Comparison of ENCODE assay signal across 25 mouse cellular contexts in genomic region chr10:103145769-103146379, GRCm38 (mm10).
DNase-seq lines count a peak whose midpoint lies in the region; ATAC-seq and TF ChIP-seq lines count a peak whose summit lies in the region.
"Had no signal": no experiment of that assay in that cellular context is flagged by ENCODE, and none has a peak within 500 bp of the region (broad histone marks: within the 10 kb centered on the region; RNA-seq: fewer than 3 reads in every experiment).

No protein-coding gene starts in this region.

- no peak overlapping the region for H3K4me3 ChIP-seq in heart, postnatal 0 days (ENCODE audit: low read depth, low read length)
- no peak overlapping the region for H3K4me3 ChIP-seq in intestine, embryonic 15.5 days (replicated peaks)
- no peak overlapping the region for H3K4me3 ChIP-seq in hindbrain, embryonic 12.5 days
- H3K4me3 ChIP-seq in thymus, adult 2 months (ENCODE audit: control insufficient read depth, insufficient read depth, low read length), result no peak overlapping the region
- H3K4me3 ChIP-seq: embryonic facial prominence, embryonic 15.5 days; heart, adult 2 months; limb, embryonic 13.5 days; liver, embryonic 12.5 days; megakaryocyte, embryonic 14.5 days; midbrain, embryonic 15.5 days; neural tube, embryonic 13.5 days had no signal

- H3K27me3 ChIP-seq in heart, postnatal 0 days (ENCODE audit: control insufficient read depth, insufficient read depth, low read length), result no peaks in the 10 kb centered on the region
- H3K27me3 ChIP-seq in intestine, embryonic 15.5 days (replicated peaks), result no peaks in the 10 kb centered on the region
- no peaks in the 10 kb centered on the region for H3K27me3 ChIP-seq in hindbrain, embryonic 12.5 days
- no peaks in the 10 kb centered on the region for H3K27me3 ChIP-seq in thymus, adult 2 months (ENCODE audit: control insufficient read depth, insufficient read depth, low read length)
- H3K27me3 ChIP-seq: embryonic facial prominence, embryonic 15.5 days; limb, embryonic 13.5 days; liver, embryonic 12.5 days; megakaryocyte, embryonic 14.5 days; midbrain, embryonic 15.5 days had no signal

- no peaks in the 10 kb centered on the region for H3K4me1 ChIP-seq in heart, postnatal 0 days (ENCODE audit: control insufficient read depth, insufficient read depth)
- no peaks in the 10 kb centered on the region for H3K4me1 ChIP-seq in intestine, embryonic 15.5 days (replicated peaks)
- no peaks in the 10 kb centered on the region for H3K4me1 ChIP-seq in hindbrain, embryonic 12.5 days
- H3K4me1 ChIP-seq in thymus, adult 2 months (replicated peaks; ENCODE audit: control insufficient read depth, insufficient read depth, low read length), result no peaks in the 10 kb centered on the region
- H3K4me1 ChIP-seq: embryonic facial prominence, embryonic 15.5 days; limb, embryonic 13.5 days; liver, embryonic 12.5 days; megakaryocyte, embryonic 14.5 days; midbrain, embryonic 15.5 days; neural tube, embryonic 13.5 days had no signal

- DNase-seq in heart, postnatal 0 days (ENCODE audit: low spot score), result peak; percentile 11
- DNase-seq in heart, adult 9 months (ENCODE audit: low spot score in 2 of 2), result no peak
- DNase-seq in kidney, adult 9 months, result peak; percentile 9
- peak; percentile 55 for DNase-seq in kidney, postnatal 14 days
- DNase-seq in frontal cortex, postnatal 10 days (ENCODE audit: low spot score in 2 of 2), result no peak
- no peak for DNase-seq in thymus, adult 2 months
- DNase-seq: adrenal gland, postnatal 25 days; cerebellum, adult 9-11 months; gastrocnemius, postnatal 36 days; heart, adult 2 months; layer of hippocampus, adult 9-11 months; lung, adult 2 months; retina, postnatal 1 day; right cerebral cortex, postnatal 25 days; spleen, adult 18-20 months had no signal

- TF ChIP-seq CTCF in heart, postnatal 0 days (IDR thresholded peaks at IDR 0.05; ENCODE audit: low read depth), result no peak
- TF ChIP-seq CTCF in thymus, adult 2 months (IDR thresholded peaks at IDR 0.05; ENCODE audit: borderline replicate concordance, control insufficient read depth, extremely low read depth, insufficient read depth, low read length, poor library complexity), result no peak

- TF ChIP-seq EP300 in heart, postnatal 0 days (IDR thresholded peaks at IDR 0.05; ENCODE audit: low read depth), result no peak

- no peak for TF ChIP-seq POLR2A in thymus, adult 2 months (IDR thresholded peaks at IDR 0.05; ENCODE audit: control insufficient read depth, extremely low read depth, insufficient read depth, low read length, poor library complexity)

- no peak overlapping the region for H3K4me2 ChIP-seq in heart, postnatal 0 days (ENCODE audit: low read depth, low read length)
- no peak overlapping the region for H3K4me2 ChIP-seq in intestine, embryonic 15.5 days (replicated peaks)
- no peak overlapping the region for H3K4me2 ChIP-seq in hindbrain, embryonic 12.5 days (replicated peaks)
- H3K4me2 ChIP-seq: embryonic facial prominence, embryonic 15.5 days; limb, embryonic 13.5 days; liver, embryonic 12.5 days; midbrain, embryonic 15.5 days; neural tube, embryonic 13.5 days had no signal

- no peaks in the 10 kb centered on the region for H3K9me3 ChIP-seq in heart, postnatal 0 days (replicated peaks; ENCODE audit: control insufficient read depth, low read length)
- no peaks in the 10 kb centered on the region for H3K9me3 ChIP-seq in intestine, embryonic 15.5 days
- no peaks in the 10 kb centered on the region for H3K9me3 ChIP-seq in hindbrain, embryonic 12.5 days (replicated peaks)
- H3K9me3 ChIP-seq: embryonic facial prominence, embryonic 15.5 days; limb, embryonic 13.5 days; liver, embryonic 12.5 days; megakaryocyte, embryonic 14.5 days; midbrain, embryonic 15.5 days; neural tube, embryonic 13.5 days had no signal

- no peak overlapping the region for H3K27ac ChIP-seq in heart, postnatal 0 days (ENCODE audit: low read depth)
- H3K27ac ChIP-seq in intestine, embryonic 15.5 days, result no peak overlapping the region
- H3K27ac ChIP-seq in hindbrain, embryonic 12.5 days, result no peak overlapping the region
- H3K27ac ChIP-seq in thymus, adult 2 months (ENCODE audit: control insufficient read depth, insufficient read depth, low read length), result no peak overlapping the region
- H3K27ac ChIP-seq: embryonic facial prominence, embryonic 15.5 days; heart, adult 2 months; hindbrain, postnatal 0 days; limb, embryonic 13.5 days; liver, embryonic 12.5 days; midbrain, embryonic 15.5 days; neural tube, embryonic 13.5 days had no signal

- no peak overlapping the region for H3K9ac ChIP-seq in heart, postnatal 0 days (replicated peaks; ENCODE audit: low read depth, low read length)
- H3K9ac ChIP-seq in intestine, embryonic 15.5 days, result no peak overlapping the region
- H3K9ac ChIP-seq in hindbrain, embryonic 12.5 days, result no peak overlapping the region
- H3K9ac ChIP-seq: embryonic facial prominence, embryonic 15.5 days; limb, embryonic 13.5 days; liver, embryonic 12.5 days; midbrain, embryonic 15.5 days; neural tube, embryonic 13.5 days had no signal

- no peaks in the 10 kb centered on the region for H3K36me3 ChIP-seq in heart, postnatal 0 days (replicated peaks; ENCODE audit: control insufficient read depth, insufficient read depth, low read length)
- no peaks in the 10 kb centered on the region for H3K36me3 ChIP-seq in intestine, embryonic 15.5 days
- no peaks in the 10 kb centered on the region for H3K36me3 ChIP-seq in hindbrain, embryonic 12.5 days
- no peaks in the 10 kb centered on the region for H3K36me3 ChIP-seq in thymus, adult 2 months (ENCODE audit: control insufficient read depth, insufficient read depth, low read length)
- H3K36me3 ChIP-seq: embryonic facial prominence, embryonic 15.5 days; limb, embryonic 13.5 days; liver, embryonic 12.5 days; midbrain, embryonic 15.5 days; neural tube, embryonic 13.5 days had no signal

- ATAC-seq in heart, postnatal 0 days (ENCODE audit: insufficient read depth, low read depth), result no peak
- ATAC-seq in intestine, embryonic 15.5 days, result peak; percentile 42; the same call in 1 of the 2 replicates
- no peak for ATAC-seq in hindbrain, embryonic 12.5 days (ENCODE audit: low FRiP score)
- ATAC-seq: forebrain, embryonic 16.5 days; hindbrain, postnatal 0 days; liver, embryonic 12.5 days; midbrain, embryonic 15.5 days had no signal

- 53% methylated on average over 8 of the region's 8 CpGs for WGBS in heart, postnatal 0 days
- 38% methylated on average over 8 of the region's 8 CpGs for WGBS in intestine, embryonic 15.5 days
- WGBS in hindbrain, embryonic 12.5 days, result 66% methylated on average over 8 of the region's 8 CpGs
- WGBS in thymus, adult 2 months, result 78% methylated on average over 8 of the region's 8 CpGs

Comparison
In these comparisons a context has a peak if more than half of its experiments do, and no peak if none do; other contexts are left out.
1. DNase-seq: peak in heart, postnatal 0 days (single experiment), kidney, adult 9 months (single experiment) and kidney, postnatal 14 days (single experiment); none in heart, adult 9 months (0 of 2), frontal cortex, postnatal 10 days (0 of 2) and thymus, adult 2 months (single experiment).